Mouse (Mus musculus): ENCODE data around the gene Zfp760. TPM values are rescaled to one million over a fixed set of nuclear protein-coding genes. Genes with fewer than 3 reads are reported as not detected.
A peak's percentile ranks its signal among the peaks of the same experiment; 100 is the strongest.

Gene Zfp760
- polyA plus RNA-seq, 1 experiment from 2014 or later, result 19.8 TPM

- DNase-seq (ENCODE audit: extremely low spot score, low spot score), result peak; percentile 86
- WGBS, result under 1% methylated on average over 27 of the region's 27 CpGs
- H3K9me3 ChIP-seq, result no peaks in the 10 kb centered on the region
- peaks cover 15% of the 10 kb centered on the region for H3K36me3 ChIP-seq (replicated peaks)
- H3K4me3 ChIP-seq, result peak overlapping the region; percentile 74
- peaks cover 12% of the 10 kb centered on the region for H3K4me1 ChIP-seq
- H3K27me3 ChIP-seq (ENCODE audit: poor library complexity, severe bottlenecking), result no peaks in the 10 kb centered on the region
- H3K27ac ChIP-seq, result peak overlapping the region; percentile 92
These were observed 26.0 kb downstream of the Zfp760 start for GRCm38 (mm10) chr17:21733529-21734031.

GRCm38 (mm10) chr17:21752791-21753190 is 45.2 kb downstream of the Zfp760 start:
- no peak overlapping the region for H3K4me3 ChIP-seq
- no peaks in the 10 kb centered on the region for H3K9me3 ChIP-seq
- H3K36me3 ChIP-seq (replicated peaks), result peaks cover 4% of the 10 kb centered on the region
- H3K4me1 ChIP-seq, result peaks cover 16% of the 10 kb centered on the region
- no peaks in the 10 kb centered on the region for H3K27me3 ChIP-seq (ENCODE audit: poor library complexity, severe bottlenecking)
- WGBS, result 67% methylated on average over 2 of the region's 2 CpGs
- no peak overlapping the region for H3K27ac ChIP-seq
- DNase-seq (ENCODE audit: extremely low spot score, low spot score), result no peak

- WGBS, result 11% methylated on average over 20 of the region's 20 CpGs
- peak; percentile 28 for DNase-seq (ENCODE audit: extremely low spot score, low spot score)
- H3K4me3 ChIP-seq, result peak overlapping the region; percentile 53
- H3K9me3 ChIP-seq, result no peaks in the 10 kb centered on the region
- peak overlapping the region; percentile 69 for H3K27ac ChIP-seq
- peaks cover 16% of the 10 kb centered on the region for H3K4me1 ChIP-seq
- H3K27me3 ChIP-seq (ENCODE audit: poor library complexity, severe bottlenecking), result no peaks in the 10 kb centered on the region
- H3K36me3 ChIP-seq (replicated peaks), result no peaks in the 10 kb centered on the region
These were observed 46.0 kb downstream of the Zfp760 start for GRCm38 (mm10) chr17:21753342-21754208.

DNA sequence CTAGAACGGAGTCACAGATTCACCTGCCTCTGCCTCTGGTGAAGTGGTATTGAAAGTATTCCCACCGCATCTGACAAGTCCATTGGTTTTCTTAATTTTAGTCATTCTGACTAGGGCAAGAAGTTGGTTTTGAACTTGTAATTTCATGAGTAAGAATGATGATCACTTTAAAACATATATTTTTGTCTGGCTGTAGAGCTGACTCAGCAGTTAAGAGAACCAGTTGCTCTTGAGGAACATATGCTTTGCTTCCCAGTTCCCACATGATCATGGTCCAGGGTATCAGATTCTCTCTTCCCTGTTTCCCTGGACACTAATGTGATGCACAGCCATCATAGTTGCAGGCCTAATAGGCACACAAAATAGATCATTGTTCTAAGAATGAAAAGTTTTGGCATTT is 62.8 kb downstream of the Zfp760 start:
- Histone ChIP-seq H3K27ac (no peak overlapping the region), H3K4me1 (no peaks in the 10 kb centered on the region), H3K27me3 (ENCODE audit: poor library complexity, severe bottlenecking) (no peaks in the 10 kb centered on the region), H3K9me3 (peaks cover 2% of the 10 kb centered on the region; the same call in 1 of the 2 replicates), H3K36me3 (replicated peaks) (no peaks in the 10 kb centered on the region), H3K4me3 (no peak overlapping the region)
- no peak for DNase-seq (ENCODE audit: extremely low spot score, low spot score)
- WGBS, result 92% methylated on average over 2 of the region's 2 CpGs

Other genes with a start within 250 kb of the Zfp760 start
- gene Zfp53, start 218.7 kb upstream of the Zfp760 start, polyA plus RNA-seq (2016; fragmentation: Nextera tagmentation; extraction: Ambion mirVana), result 9.7 and 11.3 TPM in 2 replicates
- gene Zfp52, start 172.2 kb upstream of the Zfp760 start, polyA plus RNA-seq (2016; fragmentation: Nextera tagmentation; extraction: Ambion mirVana), result 2.0 and 2.1 TPM in 2 replicates
- gene Zfp948, start 140.7 kb upstream of the Zfp760 start, polyA plus RNA-seq (2016; fragmentation: Nextera tagmentation; extraction: Ambion mirVana), result 13.9 and 14.5 TPM in 2 replicates
- 4.1 and 5.9 TPM in 2 replicates for gene Zfp983, start 57.1 kb upstream of the Zfp760 start, polyA plus RNA-seq (2016; fragmentation: Nextera tagmentation; extraction: Ambion mirVana)
- 7.8 and 9.1 TPM in 2 replicates for gene Gm10226, start 15.9 kb upstream of the Zfp760 start, polyA plus RNA-seq (2016; fragmentation: Nextera tagmentation; extraction: Ambion mirVana)
- 8.1 and 8.3 TPM in 2 replicates for gene Zfp229, start 23.1 kb downstream of the Zfp760 start, polyA plus RNA-seq (2016; fragmentation: Nextera tagmentation; extraction: Ambion mirVana)
- 6.9 and 7.5 TPM in 2 replicates for gene Zfp820, start 138.0 kb downstream of the Zfp760 start, polyA plus RNA-seq (2016; fragmentation: Nextera tagmentation; extraction: Ambion mirVana)
- gene Zfp995, start 202.2 kb downstream of the Zfp760 start, polyA plus RNA-seq (2016; fragmentation: Nextera tagmentation; extraction: Ambion mirVana), result 6.0 and 7.1 TPM in 2 replicates

All from forebrain, embryonic 10.5 days (tissue).